Mouse (Mus musculus) neural tube, embryonic 14.5 days (tissue): Measurements from ENCODE around the gene Bsg. TPM values are rescaled to one million over a fixed set of nuclear protein-coding genes. Genes with fewer than 3 reads are reported as not detected.

Source experiments
- ATAC-seq: fragments of 200-750 bp; cut with Nextera tagmentation; 2 replicates; pipeline ENCODE4 v1.8.0; 2017; ENCODE audit warnings: low read depth, mild to moderate bottlenecking, moderate TSS enrichment, moderate library complexity
- H3K27ac ChIP-seq: fragments of 300-500 bp; sonication (generic); 2 replicates; pipeline ENCODE4 v1.5.1; 2014; ENCODE audit warnings: low read depth, mild to moderate bottlenecking, control low read depth, low read length, moderate library complexity, mixed read lengths
- H3K27me3 ChIP-seq: fragments of 300-500 bp; sonication (generic); 2 replicates; pipeline ENCODE4 v1.6.1; 2014; ENCODE audit warnings: low read length; ENCODE audit not compliant: control insufficient read depth, insufficient read depth
- H3K36me3 ChIP-seq: fragments of 300-500 bp; sonication (generic); 2 replicates; pipeline ENCODE4 v1.6.1; 2014; ENCODE audit warnings: low read length, mixed read lengths; ENCODE audit not compliant: control insufficient read depth, insufficient read depth
- H3K4me1 ChIP-seq: fragments of 300-500 bp; sonication (generic); 2 replicates; pipeline ENCODE4 v1.6.1; 2014; ENCODE audit warnings: low read length; ENCODE audit not compliant: control insufficient read depth, insufficient read depth
- H3K4me2 ChIP-seq: fragments of 300-500 bp; sonication (generic); 2 replicates; pipeline ENCODE4 v1.6.1; 2014; ENCODE audit warnings: mild to moderate bottlenecking, low read depth, low read length, control low read depth
- H3K4me3 ChIP-seq: fragments of 300-500 bp; sonication (generic); 2 replicates; pipeline ENCODE4 v1.5.1; 2014; ENCODE audit warnings: low read depth, low read length, control low read depth, mixed read lengths
- H3K9ac ChIP-seq: fragments of 300-500 bp; sonication (generic); replicated peaks from 2 replicates; pipeline ENCODE4 v1.6.1; 2014; ENCODE audit warnings: low read depth, mild to moderate bottlenecking, control low read depth, low read length, mixed read lengths
- H3K9me3 ChIP-seq: fragments of 300-500 bp; sonication (generic); 2 replicates; pipeline ENCODE4 v1.6.1; 2016; ENCODE audit warnings: low read length; ENCODE audit not compliant: control insufficient read depth
- WGBS: fragments of 180-500 bp; shearing (Covaris S2); extraction: QIAGEN DNeasy Blood & Tissue Kit; methylation state at CpG from one replicate; pipeline ENCODE4 v1.1.7; 2014; 5-methylcytosine and 5-hydroxymethylcytosine counted together
- polyA plus RNA-seq: library from polyadenylated mRNA; unstranded; fragments of >200 nt; fragmentation: Nextera tagmentation; extraction: Ambion mirVana; gene quantifications from 2 replicates; pipeline ENCODE4 v1.2.1, GENCODE M21; 2014

The Bsg gene
- polyA plus RNA-seq, 1 experiment from 2014 or later = 802 TPM

- Histone ChIP-seq H3K36me3 (peaks cover 13% of the 10 kb centered on the region), H3K27ac (peak overlapping the region; percentile 85), H3K9me3 (no peaks in the 10 kb centered on the region), H3K4me3 (peak overlapping the region; percentile 65), H3K27me3 (no peaks in the 10 kb centered on the region), H3K9ac (peak overlapping the region; percentile 44), H3K4me1 (peaks cover 17% of the 10 kb centered on the region), H3K4me2 (peak overlapping the region; percentile 60)
- 44% methylated on average over 11 of the region's 11 CpGs for WGBS
- peak; percentile 32 for ATAC-seq
Observed at GRCm38 (mm10) chr10:79680606-79681495, 23.4 kb upstream of the Bsg start.

DNA sequence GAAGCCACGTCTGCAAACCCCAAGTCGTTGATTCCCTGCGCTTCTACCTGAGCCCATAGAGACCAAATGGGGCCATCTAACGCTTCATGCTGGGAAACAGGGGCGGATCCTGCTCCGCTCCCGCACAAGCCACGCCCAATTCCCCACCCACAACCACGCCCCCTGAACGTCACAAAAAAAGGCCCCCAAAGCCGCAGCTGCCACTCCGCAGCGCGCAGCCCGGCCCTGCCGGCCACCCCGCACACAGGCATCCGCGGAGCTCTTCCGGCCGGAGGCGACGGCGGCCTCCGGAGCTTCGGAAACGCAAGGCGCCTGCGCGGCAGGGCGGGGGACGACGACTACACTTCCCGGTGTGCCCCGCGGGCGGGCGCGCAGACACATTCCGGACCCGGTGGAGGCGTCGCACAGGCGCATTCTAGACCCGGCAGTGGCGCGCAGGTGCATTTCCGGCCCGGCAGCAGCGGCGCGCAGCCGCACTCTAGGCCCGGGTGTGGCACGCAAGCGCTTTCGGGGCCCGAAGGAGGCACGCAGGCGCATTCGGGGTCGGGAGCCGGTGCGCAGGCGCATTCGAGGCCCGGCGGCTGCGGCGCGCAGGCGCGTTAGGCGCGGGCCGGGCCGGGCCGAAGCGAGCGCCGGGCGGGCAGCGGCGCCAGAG is 22.6 kb upstream of the Bsg start, which contains the start of gene Cdc34:
Cdc34 (plus strand) TSS at position 605 of the 655 bp plus-strand sequence.
- H3K9me3 ChIP-seq = no peaks in the 10 kb centered on the region
- peak within 1 kb of the TSS; percentile 74 for H3K9ac ChIP-seq
- peak within 1 kb of the TSS; percentile 85 for H3K27ac ChIP-seq
- peak within 1 kb of the TSS; percentile 89 for H3K4me2 ChIP-seq
- H3K27me3 ChIP-seq = no peaks in the 10 kb centered on the region
- peaks cover 17% of the 10 kb centered on the region for H3K36me3 ChIP-seq
- ATAC-seq = peak; percentile 94
- WGBS = under 1% methylated on average over 62 of the region's 84 CpGs
- H3K4me1 ChIP-seq = peaks cover 17% of the 10 kb centered on the region
- H3K4me3 ChIP-seq = peak within 1 kb of the TSS; percentile 65

DNA sequence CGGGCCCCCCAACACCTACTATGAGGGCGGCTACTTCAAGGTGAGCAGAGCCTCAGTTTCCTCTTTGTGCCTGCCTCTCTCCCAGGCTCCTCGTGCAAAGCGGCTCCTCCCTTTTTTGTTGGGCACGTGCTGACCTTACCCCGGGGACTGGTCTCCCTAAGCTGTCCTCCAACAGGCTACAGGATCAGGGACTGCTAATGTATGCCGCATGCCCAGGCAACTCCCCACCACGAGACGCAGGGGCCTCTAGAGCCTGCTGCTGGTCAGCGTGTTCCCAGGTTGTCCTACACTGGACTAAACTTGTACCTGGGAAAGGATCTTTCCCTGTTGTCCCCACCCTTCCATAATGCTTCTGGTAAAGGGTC is 21.8 kb upstream of the Bsg start:
- peak overlapping the region; percentile 60 for H3K27ac ChIP-seq
- peak overlapping the region; percentile 65 for H3K4me3 ChIP-seq
- no peaks in the 10 kb centered on the region for H3K27me3 ChIP-seq
- peaks cover 17% of the 10 kb centered on the region for H3K4me1 ChIP-seq
- peak overlapping the region; percentile 89 for H3K4me2 ChIP-seq
- peak overlapping the region; percentile 74 for H3K9ac ChIP-seq
- H3K36me3 ChIP-seq = peaks cover 24% of the 10 kb centered on the region
- 0% methylated on average over 8 of the region's 10 CpGs for WGBS
- peak; percentile 13 for ATAC-seq
- H3K9me3 ChIP-seq = no peaks in the 10 kb centered on the region

DNA sequence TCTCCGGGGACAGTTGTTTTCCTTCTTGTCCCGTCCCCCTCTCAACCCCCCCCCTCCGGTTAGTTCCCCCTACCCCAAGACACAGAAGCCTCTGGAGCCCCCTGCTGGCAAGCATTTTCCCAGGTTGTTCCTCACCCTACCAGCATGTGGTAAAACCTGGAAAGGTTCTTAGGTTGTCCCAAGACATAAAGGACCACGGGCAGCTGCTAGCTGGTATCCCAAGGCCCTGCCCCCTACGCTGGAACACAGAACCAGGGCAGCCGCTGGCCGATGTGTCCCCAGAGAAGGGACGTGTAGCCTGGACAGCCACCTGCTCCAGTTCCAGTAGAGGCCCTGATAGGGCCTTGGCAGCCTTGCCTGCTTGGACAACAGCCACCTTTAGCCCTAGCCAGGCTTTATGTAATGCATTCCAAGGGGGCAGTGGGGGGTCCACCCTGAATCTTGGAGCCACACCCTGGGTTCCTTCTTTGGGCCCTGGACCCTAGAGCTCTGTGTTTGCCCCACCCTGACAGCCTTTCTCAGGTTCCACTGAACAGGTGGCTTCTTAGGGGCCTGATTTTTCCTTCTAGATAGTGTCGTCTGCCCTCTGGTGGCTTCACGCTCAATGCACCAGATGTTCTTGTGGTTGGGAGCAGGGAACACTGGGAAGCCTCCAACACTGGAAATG is 21.2 kb upstream of the Bsg start:
- 6% methylated on average over 10 of the region's 10 CpGs for WGBS
- Histone ChIP-seq H3K27me3 (no peaks in the 10 kb centered on the region), H3K4me1 (peaks cover 17% of the 10 kb centered on the region), H3K4me3 (peak overlapping the region; percentile 65), H3K27ac (no peak overlapping the region; the same call in 1 of the 2 replicates), H3K36me3 (peaks cover 28% of the 10 kb centered on the region), H3K9ac (peak overlapping the region; percentile 74), H3K4me2 (peak overlapping the region; percentile 89), H3K9me3 (no peaks in the 10 kb centered on the region)
- no peak for ATAC-seq

GRCm38 (mm10) chr10:79683726-79684640 is 20.3 kb upstream of the Bsg start:
- Histone ChIP-seq H3K4me2 (peak overlapping the region; percentile 89), H3K4me3 (peak overlapping the region; percentile 65; the same call in 1 of the 2 replicates), H3K9ac (peak overlapping the region; percentile 74; the same call in 1 of the 2 replicates), H3K4me1 (peaks cover 17% of the 10 kb centered on the region), H3K27me3 (no peaks in the 10 kb centered on the region), H3K27ac (no peak overlapping the region), H3K36me3 (peaks cover 34% of the 10 kb centered on the region), H3K9me3 (no peaks in the 10 kb centered on the region)
- WGBS = 87% methylated on average over 6 of the region's 6 CpGs
- no peak for ATAC-seq

DNA sequence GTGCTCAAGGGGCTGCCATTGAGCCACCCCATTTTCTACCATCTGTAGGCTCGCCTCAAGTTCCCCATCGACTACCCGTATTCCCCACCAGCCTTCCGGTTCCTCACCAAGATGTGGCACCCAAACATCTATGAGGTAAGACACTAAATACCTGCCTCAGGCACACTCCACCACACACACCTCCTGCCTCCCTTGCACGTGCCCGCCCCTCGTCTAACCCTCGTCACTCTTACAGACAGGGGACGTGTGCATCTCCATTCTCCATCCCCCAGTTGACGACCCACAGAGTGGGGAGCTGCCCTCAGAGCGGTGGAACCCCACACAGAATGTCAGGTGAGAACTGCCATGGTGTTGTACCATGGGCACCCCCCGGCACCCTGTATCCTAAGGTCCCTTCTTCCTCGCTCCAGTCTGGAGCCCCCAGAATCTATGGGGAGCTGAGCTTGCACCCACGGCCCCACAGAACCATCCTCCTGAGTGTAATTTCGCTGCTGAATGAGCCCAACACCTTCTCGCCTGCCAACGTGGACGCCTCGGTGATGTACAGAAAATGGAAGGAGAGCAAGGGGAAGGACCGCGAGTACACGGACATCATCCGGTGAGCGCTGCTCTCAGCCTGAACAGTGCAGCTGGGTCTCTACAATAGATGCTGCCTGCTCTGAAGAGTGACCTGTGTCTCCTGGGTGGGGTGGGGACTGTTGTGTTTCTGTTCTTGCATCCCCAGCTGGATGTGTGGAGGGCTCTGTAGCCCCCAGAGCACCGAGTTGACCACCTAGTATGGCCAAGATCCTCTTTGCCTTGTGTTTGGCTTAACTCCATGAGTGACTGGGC is 19.3 kb upstream of the Bsg start:
- Histone ChIP-seq H3K9me3 (no peaks in the 10 kb centered on the region), H3K36me3 (peaks cover 34% of the 10 kb centered on the region), H3K27ac (no peak overlapping the region), H3K4me3 (no peak overlapping the region), H3K4me2 (no peak overlapping the region), H3K9ac (no peak overlapping the region), H3K27me3 (no peaks in the 10 kb centered on the region), H3K4me1 (peaks cover 17% of the 10 kb centered on the region)
- no peak for ATAC-seq
- 95% methylated on average over 25 of the region's 25 CpGs for WGBS

GRCm38 (mm10) chr10:79686219-79686618 is 18.1 kb upstream of the Bsg start:
- Histone ChIP-seq H3K4me3 (no peak overlapping the region), H3K9me3 (no peaks in the 10 kb centered on the region), H3K9ac (no peak overlapping the region), H3K27ac (no peak overlapping the region), H3K36me3 (peaks cover 34% of the 10 kb centered on the region), H3K4me2 (no peak overlapping the region), H3K4me1 (peaks cover 13% of the 10 kb centered on the region), H3K27me3 (no peaks in the 10 kb centered on the region)
- 91% methylated on average over 2 of the region's 2 CpGs for WGBS
- no peak for ATAC-seq
